Mouse (Mus musculus): Measurements from ENCODE around the gene Sh3kbp1. TPM values are rescaled to one million over a fixed set of nuclear protein-coding genes. Genes with fewer than 3 reads are reported as not detected.

Sh3kbp1 gene
- total RNA-seq, 2 experiments from 2014 or later, result 20.8 to 28.8 TPM

Other genes starting within 250 kb of the Sh3kbp1 start
- under 1 TPM; 0.34 to 0.38 TPM for gene Map7d2, start 212.7 kb upstream of the Sh3kbp1 start, total RNA-seq (2021)
- gene Bclaf3, start 100.6 kb upstream of the Sh3kbp1 start, total RNA-seq (2021), result 1 to 10 TPM; 1.3 to 1.8 TPM